Mouse (Mus musculus): Measurements from ENCODE around the gene Gm20388.

The Gm20388 gene

DNA sequence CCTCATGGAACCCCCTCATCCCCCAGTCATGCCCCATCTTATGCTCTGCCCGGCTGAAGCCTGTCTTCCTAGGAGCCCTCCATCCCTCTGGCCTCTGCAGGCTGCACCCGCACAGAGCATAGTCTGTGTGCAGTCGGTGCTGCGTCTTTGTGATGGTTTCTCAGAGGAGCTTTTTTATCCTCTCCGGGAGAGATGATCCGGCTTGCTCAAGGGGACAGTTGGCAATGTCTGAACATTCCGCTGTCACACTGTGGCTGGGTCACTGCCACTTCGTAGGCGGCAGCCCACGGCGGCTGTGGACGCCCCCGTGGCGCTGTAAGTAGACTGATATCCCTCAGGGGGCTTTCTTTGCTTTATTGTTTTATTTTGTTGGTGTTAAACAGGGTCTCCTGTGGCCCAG, 500.4 kb downstream of the Gm20388 start:
- no peak for DNase-seq (ENCODE audit: low spot score in 2 of 2)

DNA sequence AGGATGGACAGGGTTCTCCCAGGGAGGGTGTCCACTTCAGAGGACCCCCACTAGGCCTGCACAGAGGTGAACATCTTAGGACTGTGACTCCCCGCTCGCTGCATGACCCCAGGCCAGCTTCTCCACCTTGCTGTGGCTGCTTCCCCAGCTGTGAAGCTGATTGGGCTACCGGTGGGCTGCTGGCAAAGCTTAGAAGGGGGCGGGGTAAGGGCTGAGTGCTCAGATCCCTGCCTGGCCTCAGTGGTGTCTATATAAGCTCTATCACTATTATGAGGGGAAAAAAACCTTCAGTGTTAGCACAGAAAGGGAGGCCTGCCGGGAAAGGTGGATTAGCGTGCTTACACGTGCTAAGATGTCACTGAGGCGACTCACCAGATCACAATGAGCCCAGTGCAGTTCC, 501.2 kb downstream of the Gm20388 start:
- DNase-seq (ENCODE audit: low spot score in 2 of 2): no peak

GRCm38 (mm10) chr8:120412357-120412756, 501.7 kb downstream of the Gm20388 start:
- DNase-seq (ENCODE audit: low spot score in 2 of 2): no peak

DNA sequence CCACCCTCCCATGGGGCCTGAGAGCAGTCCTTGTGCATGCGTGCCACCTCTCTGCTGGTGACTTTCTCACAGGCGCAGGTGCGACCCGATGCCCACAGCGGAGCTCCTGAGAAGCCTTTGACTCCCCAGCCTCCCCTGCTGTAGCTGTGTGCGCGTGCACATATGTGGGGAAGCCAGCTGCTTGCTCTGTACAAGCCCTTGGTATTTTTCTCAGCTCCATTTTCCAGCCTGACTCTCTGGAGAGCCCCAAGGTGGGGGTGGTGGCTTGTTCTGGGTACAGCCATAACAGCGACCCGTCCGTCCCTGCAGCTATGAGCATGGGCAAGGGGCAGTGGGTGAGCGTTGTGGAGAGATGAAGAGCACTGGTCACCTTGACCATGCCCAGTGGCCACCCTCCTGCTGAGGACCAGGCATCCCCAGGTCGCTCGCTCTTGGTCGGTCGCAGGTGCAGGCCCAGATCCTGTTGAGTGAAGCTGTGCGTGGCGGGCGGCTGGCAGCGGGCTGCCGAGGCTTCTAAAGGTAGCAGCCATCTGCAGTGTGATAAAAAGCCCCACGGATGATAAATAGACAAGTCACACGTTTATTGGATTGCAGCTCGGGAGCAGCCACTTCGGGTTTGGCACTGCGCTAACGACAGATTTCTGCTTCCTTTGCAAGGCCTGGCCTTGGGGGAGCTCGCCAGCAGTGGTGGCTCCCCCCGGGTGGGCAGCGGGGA, 502.4 kb downstream of the Gm20388 start:
- peak in 1 of 2 experiments; percentile 82 for DNase-seq (ENCODE audit: low spot score in 2 of 2)

- DNase-seq (ENCODE audit: low spot score in 2 of 2): no peak
Observed at GRCm38 (mm10) chr8:120413626-120413988, 503.0 kb downstream of the Gm20388 start.

DNA sequence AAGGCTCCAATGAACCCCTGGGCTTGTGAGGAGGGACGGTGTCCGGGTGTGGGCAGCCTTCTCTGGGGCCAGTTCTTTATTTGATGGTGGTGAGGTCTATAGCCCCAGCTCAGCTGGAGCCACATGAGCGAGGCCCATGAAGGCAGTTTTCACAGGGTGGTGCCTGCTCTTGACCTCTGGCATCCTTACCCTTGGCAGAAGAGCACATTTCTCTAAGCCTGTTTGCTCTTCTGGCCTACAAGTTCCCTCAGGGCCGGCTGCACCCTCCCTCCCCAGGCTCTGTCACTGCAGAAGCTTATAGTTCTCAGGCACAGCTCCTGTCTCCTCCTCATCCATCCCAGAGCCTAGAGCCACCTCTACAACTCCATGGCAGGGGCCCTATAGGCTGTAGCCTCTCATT, 503.6 kb downstream of the Gm20388 start:
- DNase-seq (ENCODE audit: low spot score in 2 of 2): no peak

GRCm38 (mm10) chr8:120415474-120415873, 504.8 kb downstream of the Gm20388 start:
- DNase-seq (ENCODE audit: low spot score in 2 of 2): no peak

DNA sequence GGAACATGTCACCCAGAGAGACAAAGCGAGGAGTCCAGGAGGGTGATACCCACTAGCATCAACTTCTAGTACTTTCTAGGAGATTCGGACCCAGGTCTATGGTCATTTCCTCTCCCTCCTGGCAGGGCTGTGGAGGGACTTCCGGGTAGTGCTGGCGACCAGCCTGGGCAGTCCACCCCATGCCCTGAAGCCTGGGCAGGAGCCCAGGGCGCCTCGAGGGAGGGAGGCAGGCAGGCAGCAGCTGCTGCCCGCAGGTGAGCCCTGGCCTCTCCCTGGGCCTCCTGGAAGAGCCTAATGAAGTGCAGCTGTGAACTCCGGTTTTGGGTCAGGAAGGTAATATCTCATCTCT, 505.5 kb downstream of the Gm20388 start:
- DNase-seq (ENCODE audit: low spot score in 2 of 2): no peak

- DNase-seq (ENCODE audit: low spot score in 2 of 2): peak in 1 of 2 experiments; percentile 66
Observed at GRCm38 (mm10) chr8:120416522-120417394, 506.1 kb downstream of the Gm20388 start.

- no peak for DNase-seq (ENCODE audit: low spot score in 2 of 2)
Observed at GRCm38 (mm10) chr8:120418188-120418587, 507.5 kb downstream of the Gm20388 start.

- DNase-seq (ENCODE audit: low spot score in 2 of 2): no peak
Observed at GRCm38 (mm10) chr8:120419675-120420074, 509.0 kb downstream of the Gm20388 start.

- DNase-seq (ENCODE audit: low spot score in 2 of 2): no peak
Observed at GRCm38 (mm10) chr8:120420226-120420625, 509.6 kb downstream of the Gm20388 start.

DNA sequence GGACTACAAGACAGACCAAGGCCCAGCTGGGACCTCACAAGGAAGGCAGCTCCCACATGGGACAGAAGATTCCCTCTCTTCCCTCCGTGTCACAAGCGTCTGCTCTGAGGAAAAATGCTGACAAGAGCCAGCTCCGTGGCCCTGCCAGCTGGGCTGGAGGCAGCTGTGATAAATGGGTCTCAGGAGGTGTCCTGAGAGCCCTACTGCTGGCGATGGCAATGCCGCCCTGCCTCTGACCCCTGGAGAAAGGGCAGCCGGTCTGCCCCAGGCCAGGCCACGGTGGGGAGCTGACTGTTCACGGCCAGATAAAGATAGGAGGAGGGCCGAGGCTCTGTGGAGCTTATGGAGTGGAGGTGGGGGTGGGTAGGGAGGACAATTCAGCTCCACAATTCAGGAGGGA, 511.0 kb downstream of the Gm20388 start:
- DNase-seq (ENCODE audit: low spot score in 2 of 2): no peak

DNA sequence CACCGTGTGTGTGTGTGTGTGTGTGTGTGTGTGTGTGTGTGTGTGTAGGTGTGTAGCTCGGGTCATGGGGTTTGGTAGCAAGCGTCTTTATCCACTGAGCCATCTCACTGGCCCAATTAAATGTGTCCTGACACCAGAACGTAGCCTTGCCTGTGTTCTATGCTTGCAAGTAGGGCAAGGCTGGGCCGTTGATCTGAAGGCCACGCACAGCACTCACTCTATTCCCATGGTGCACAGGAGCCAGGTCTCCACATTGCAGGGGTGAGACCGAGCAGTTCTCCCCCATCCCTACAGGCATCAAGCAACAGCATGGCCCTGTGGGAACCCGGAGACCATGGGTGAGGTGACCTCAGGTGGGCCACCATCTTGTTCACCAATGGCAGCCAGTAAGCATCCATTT, 511.6 kb downstream of the Gm20388 start:
- DNase-seq (ENCODE audit: low spot score in 2 of 2): no peak

- DNase-seq (ENCODE audit: low spot score in 2 of 2): no peak
Observed at GRCm38 (mm10) chr8:120423576-120423975, 512.9 kb downstream of the Gm20388 start.

GRCm38 (mm10) chr8:120424829-120425198, 514.2 kb downstream of the Gm20388 start:
- no peak for DNase-seq (ENCODE audit: low spot score in 2 of 2)

DNA sequence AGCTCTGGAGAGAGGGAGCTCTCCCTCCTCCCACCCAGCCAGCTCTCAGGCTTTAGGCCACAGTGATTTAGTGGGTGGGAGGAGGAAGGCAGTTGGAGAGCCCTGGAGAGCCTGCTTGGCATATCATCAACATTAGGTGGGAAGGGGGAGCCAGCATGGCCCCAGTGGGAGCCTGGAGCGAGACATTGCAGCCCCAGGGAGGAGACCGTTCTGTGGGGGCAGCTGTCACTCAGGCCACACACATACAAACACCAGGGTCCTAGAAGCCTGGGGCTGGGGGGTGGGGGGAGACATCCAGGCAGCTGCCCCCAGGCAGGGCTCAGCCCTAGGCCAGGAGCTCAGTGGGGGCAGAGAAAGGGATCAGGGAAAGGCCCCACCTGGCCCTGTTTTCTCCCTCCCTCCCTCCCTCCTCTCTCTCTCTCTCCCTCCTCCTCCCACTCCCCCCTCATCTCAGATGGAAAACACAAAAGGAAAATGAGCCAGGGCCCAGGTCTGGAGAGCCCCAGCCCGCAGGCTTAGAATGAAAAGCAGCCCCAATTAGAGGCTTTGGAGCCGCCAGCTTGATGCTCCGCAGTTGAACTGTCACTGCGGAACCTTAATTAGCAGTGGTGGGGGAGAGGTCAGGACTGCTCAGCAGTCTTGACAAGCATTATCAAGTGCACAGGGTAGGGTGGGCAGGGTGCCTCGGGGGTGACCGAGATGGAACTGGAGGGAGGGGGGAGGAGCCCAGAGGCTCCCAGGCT, 514.7 kb downstream of the Gm20388 start:
- DNase-seq (ENCODE audit: low spot score in 2 of 2): no peak

DNA sequence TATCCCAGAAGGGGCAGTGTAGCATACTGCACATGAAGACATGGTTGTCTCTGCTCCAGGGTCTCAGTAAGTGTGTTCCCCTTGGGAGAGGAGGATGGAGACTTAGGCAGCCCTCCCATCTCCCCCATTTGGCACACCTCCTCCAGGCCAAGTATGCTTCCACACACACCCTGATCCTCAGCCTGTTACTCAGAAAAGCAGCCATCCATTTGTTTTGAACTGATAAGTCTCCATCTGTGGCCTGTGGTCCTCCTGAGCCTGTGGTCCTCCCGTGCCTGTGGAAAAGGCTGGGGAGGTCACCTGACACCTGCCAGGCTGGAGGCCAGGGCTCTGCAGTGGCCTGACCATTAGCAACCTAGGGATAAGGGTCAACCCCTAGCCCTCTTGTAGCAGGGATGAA, 515.5 kb downstream of the Gm20388 start:
- DNase-seq (ENCODE audit: low spot score in 2 of 2): no peak

- peak in 1 of 2 experiments; percentile 89 for DNase-seq (ENCODE audit: low spot score in 2 of 2)
Observed at GRCm38 (mm10) chr8:120426622-120427385, 516.2 kb downstream of the Gm20388 start.

- DNase-seq (ENCODE audit: low spot score in 2 of 2): no peak
Observed at GRCm38 (mm10) chr8:120428492-120428891, 517.9 kb downstream of the Gm20388 start.

- DNase-seq (ENCODE audit: low spot score in 2 of 2): no peak
Observed at GRCm38 (mm10) chr8:120429116-120429515, 518.5 kb downstream of the Gm20388 start.

GRCm38 (mm10) chr8:120431042-120431441, 520.4 kb downstream of the Gm20388 start:
- DNase-seq (ENCODE audit: low spot score in 2 of 2): no peak

All from left cerebral cortex, adult 9 months (tissue).